Mouse (Mus musculus): Measurements from ENCODE around the gene Sv2a.

DNA sequence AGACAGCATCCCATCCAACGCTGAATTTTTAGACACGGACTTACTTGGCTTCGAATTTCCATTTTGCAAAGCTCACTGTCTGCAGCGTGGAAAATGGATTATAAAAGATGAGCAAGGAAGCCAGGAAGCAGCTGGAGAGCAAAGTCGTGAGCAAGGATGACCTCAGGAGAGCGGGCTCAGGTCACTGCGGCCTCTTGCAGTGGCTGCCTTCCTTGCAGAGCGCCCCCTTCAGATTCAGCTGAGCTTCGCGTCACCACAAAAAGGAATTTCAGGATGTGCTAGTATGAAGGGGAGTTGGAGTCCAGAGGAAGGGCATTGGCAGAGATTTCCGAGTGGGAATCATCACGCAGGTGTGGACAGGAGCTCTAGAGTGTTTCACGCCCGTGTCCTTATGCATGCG is 28.3 kb downstream of the Sv2a start:
- TF ChIP-seq POLR2A (IDR thresholded peaks at IDR 0.05; ENCODE audit: insufficient read length, low read depth) (no peak), MYOD1 (IDR thresholded peaks at IDR 0.05; ENCODE audit: control insufficient read depth in 1 of 3, insufficient read length in 2 of 3, low read depth in 2 of 3) (no peak), MYOG (IDR thresholded peaks at IDR 0.05; ENCODE audit: control insufficient read depth in 1 of 3, insufficient read depth in 1 of 3, insufficient read length in 2 of 3, low read depth in 2 of 3) (no peak), CEBPB (IDR thresholded peaks at IDR 0.05; ENCODE audit: insufficient read depth, poor library complexity, severe bottlenecking) (no peak), MAX (IDR thresholded peaks at IDR 0.05; ENCODE audit: low read depth) (no peak), TCF12 (IDR thresholded peaks at IDR 0.05; ENCODE audit: insufficient read depth, poor library complexity, severe bottlenecking) (no peak), TCF3 (IDR thresholded peaks at IDR 0.05; ENCODE audit: insufficient read length, low read depth) (no peak), USF1 (IDR thresholded peaks at IDR 0.05; ENCODE audit: low read depth) (no peak), E2F4 (IDR thresholded peaks at IDR 0.05; ENCODE audit: insufficient read depth) (no peak)

Measured in myocyte (in vitro differentiated cells).